Comparison of ENCODE assay signal across 22 mouse cellular contexts in the genomic region with DNA sequence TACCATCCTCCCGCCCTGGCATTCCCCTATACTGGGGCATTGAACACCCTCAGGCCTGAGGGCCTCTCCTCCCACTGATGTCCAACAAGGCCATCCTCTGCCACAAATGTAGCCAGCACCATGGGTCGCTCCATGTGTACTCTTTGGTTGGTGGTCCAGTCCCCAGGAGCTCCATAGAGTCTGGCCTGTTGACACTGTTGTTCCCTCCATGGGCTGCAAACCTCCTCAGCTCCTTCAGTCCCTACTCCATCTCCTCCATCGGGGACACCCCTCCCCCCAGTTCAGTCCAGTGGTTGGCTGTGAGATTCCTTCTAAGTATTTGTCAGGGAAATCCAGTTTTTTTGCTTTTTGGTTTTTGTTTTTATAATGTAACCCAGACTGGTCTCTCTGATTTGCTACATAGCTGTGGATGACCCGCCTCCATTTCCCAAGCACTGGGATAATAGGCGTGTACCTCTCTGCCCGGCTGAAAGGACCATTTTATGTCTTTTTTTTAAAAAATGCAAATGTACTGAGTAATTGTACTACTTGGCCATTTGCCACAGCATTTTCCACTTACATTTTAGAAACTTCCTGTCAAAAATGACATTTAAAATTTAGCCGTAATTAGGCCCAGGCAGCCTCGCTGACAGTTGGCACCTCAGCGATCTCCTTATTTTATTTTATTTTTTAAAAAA. TPM values are rescaled to one million over a fixed set of nuclear protein-coding genes. Genes with fewer than 3 reads are reported as not detected.
DNase-seq lines count a peak whose midpoint lies in the region; ATAC-seq lines count a peak whose summit lies in the region.
"Had no signal": no experiment of that assay in that cellular context is flagged by ENCODE, and none has a peak within 500 bp of the region (broad histone marks: within the 10 kb centered on the region; RNA-seq: fewer than 3 reads in every experiment).

No protein-coding gene starts in this region.

- DNase-seq in heart, adult 11 months: peak; percentile 65
- DNase-seq in heart, postnatal 25 days (ENCODE audit: low spot score): no peak
- DNase-seq in 3T3-L1 (ENCODE audit: low read depth, low spot score): peak; percentile 93
- peak; percentile 69 for DNase-seq in fibroblast of lung, adult 2 months (ENCODE audit: low read depth)
- no peak for DNase-seq in layer of hippocampus, postnatal 36 days
- no peak for DNase-seq in urinary bladder, postnatal 36 days (ENCODE audit: low spot score in 2 of 2)
- DNase-seq: adrenal gland, postnatal 36 days; cerebellum, adult 9-10 months; gastrocnemius, postnatal 36 days; heart, postnatal 14 days; kidney, adult 18-20 months; kidney, postnatal 25 days had no signal

- intact Hi-C loops in heart, postnatal 25 days (cut with DNase I): no loop called here

- peak; percentile 75 for ATAC-seq in CD4-positive, CD25-positive, alpha-beta regulatory T cell, adult 4 months
- ATAC-seq: midbrain, embryonic 13.5 days had no signal

RNA-seq across cellular contexts. Expression of a gene that starts 19.7 kb away (rescaled TPM):
- 10 to 100 TPM; 23.7 to 31.8 TPM for total RNA-seq in heart, postnatal 25 days (2021)
- polyA plus RNA-seq in CD4-positive, CD25-positive, alpha-beta regulatory T cell, adult 4 months (2017; shearing (Covaris generic)): 1 to 10 TPM; 4.5 to 6.0 TPM
- 10 to 100 TPM; 11.9 to 12.5 TPM for total RNA-seq in layer of hippocampus, postnatal 36 days (2021)

RNA-seq across cellular contexts. Expression of a gene that starts 22.4 kb away (rescaled TPM):
- total RNA-seq in heart, postnatal 25 days (2021): 1 to 10 TPM; 7.3 to 7.9 TPM
- polyA plus RNA-seq in CD4-positive, CD25-positive, alpha-beta regulatory T cell, adult 4 months (2017; shearing (Covaris generic)): 10 to 100 TPM; 29.0 to 60.4 TPM
- 10 to 100 TPM; 16.3 to 16.5 TPM for total RNA-seq in layer of hippocampus, postnatal 36 days (2021)

RNA-seq across cellular contexts. Expression of a gene that starts 47.3 kb away (rescaled TPM):
- total RNA-seq in heart, postnatal 25 days (2021): not detected
- polyA plus RNA-seq in CD4-positive, CD25-positive, alpha-beta regulatory T cell, adult 4 months (2017; shearing (Covaris generic)): not detected
- total RNA-seq in layer of hippocampus, postnatal 36 days (2021): not detected
- total RNA-seq: adrenal gland, postnatal 36 days; gastrocnemius, postnatal 36 days; heart, postnatal 14 days; layer of hippocampus, postnatal 10 days; left cerebral cortex, postnatal 10 days; megakaryocyte progenitor cell, adult 5-6 weeks had no signal
- polyA plus RNA-seq: heart, embryonic 11.5 days; hindbrain, embryonic 15.5 days; limb, embryonic 13.5 days; liver, embryonic 15.5 days; midbrain, embryonic 13.5 days; neural tube, embryonic 15.5 days had no signal

Comparison
In these comparisons a context has a peak if more than half of its experiments do, and no peak if none do; other contexts are left out.
1. DNase-seq: peak in heart, adult 11 months (single experiment), 3T3-L1 (single experiment) and fibroblast of lung, adult 2 months (single experiment); none in heart, postnatal 25 days (single experiment), layer of hippocampus, postnatal 36 days (0 of 2) and urinary bladder, postnatal 36 days (0 of 2).